Mouse (Mus musculus): ENCODE data around the gene Hdc.
"Not testable (repeated sequence)": the region's sequence is repeated elsewhere in the genome, so short reads cannot be mapped to it uniquely, and the experiment has no call there.

Gene Hdc

GRCm38 (mm10) chr2:126619249-126619704 lies at the start of gene Hdc:
TSS of gene Hdc (minus strand) at chr2:126619299.
- no peak for DNase-seq

GRCm38 (mm10) chr2:126668621-126669252 lies 49.6 kb upstream of the Hdc start:
- DNase-seq: no peak

GRCm38 (mm10) chr2:126665984-126666383 lies 46.9 kb upstream of the Hdc start:
- DNase-seq: no peak

GRCm38 (mm10) chr2:126663481-126663880 lies 44.4 kb upstream of the Hdc start:
- DNase-seq: no peak

GRCm38 (mm10) chr2:126652929-126653328 lies 33.8 kb upstream of the Hdc start:
- DNase-seq: no peak

GRCm38 (mm10) chr2:126647762-126648161 lies 28.7 kb upstream of the Hdc start:
- no peak for DNase-seq

GRCm38 (mm10) chr2:126646461-126646860 lies 27.4 kb upstream of the Hdc start:
- DNase-seq: no peak

GRCm38 (mm10) chr2:126644768-126645167 lies 25.7 kb upstream of the Hdc start:
- no peak for DNase-seq

- DNase-seq: no peak
Measured at GRCm38 (mm10) chr2:126640298-126640697, 21.2 kb upstream of the Hdc start.

- DNase-seq: peak; percentile 22
Measured at GRCm38 (mm10) chr2:126635939-126636823, 17.1 kb upstream of the Hdc start.

- DNase-seq: no peak
Measured at GRCm38 (mm10) chr2:126633165-126633564, 14.1 kb upstream of the Hdc start.

GRCm38 (mm10) chr2:126628455-126628995 lies 9.4 kb upstream of the Hdc start:
- no peak for DNase-seq

GRCm38 (mm10) chr2:126623138-126623537 lies 4.0 kb upstream of the Hdc start:
- no peak for DNase-seq

GRCm38 (mm10) chr2:126622455-126622854 lies 3.4 kb upstream of the Hdc start:
- no peak for DNase-seq

GRCm38 (mm10) chr2:126618470-126619179 lies 474 bp downstream of the Hdc start:
- no peak for DNase-seq

GRCm38 (mm10) chr2:126615355-126615754 lies 3.7 kb downstream of the Hdc start:
- no peak for DNase-seq

GRCm38 (mm10) chr2:126609600-126609999 lies 9.5 kb downstream of the Hdc start:
- not testable (repeated sequence) for DNase-seq

- DNase-seq: no peak
Measured at GRCm38 (mm10) chr2:126607553-126608203, 11.4 kb downstream of the Hdc start.

GRCm38 (mm10) chr2:126606688-126607062 lies 12.4 kb downstream of the Hdc start:
- no peak for DNase-seq

- DNase-seq: no peak
Measured at GRCm38 (mm10) chr2:126606061-126606687, 12.9 kb downstream of the Hdc start.

GRCm38 (mm10) chr2:126601918-126602600 lies 17.0 kb downstream of the Hdc start:
- no peak for DNase-seq
